Mouse (Mus musculus): ENCODE results near the gene Mcpt8. TPM values are rescaled to one million over a fixed set of nuclear protein-coding genes. Genes with fewer than 3 reads are reported as not detected.
"Not testable (repeated sequence)": the region's sequence is repeated elsewhere in the genome, so short reads cannot be mapped to it uniquely, and the experiment has no call there.

Gene Mcpt8
- not detected in 2 replicates for total RNA-seq (2012; rRNA removed)
- total RNA-seq (2014; rRNA removed), result not detected in 2 replicates
- polyA plus RNA-seq (2012; ENCODE audit: insufficient read length, low read depth), result not detected in 2 replicates

- Histone ChIP-seq H3K9ac (ENCODE audit: insufficient read depth, low read depth) (no peak within 1 kb of the TSS), H3K9me3 (replicated peaks; ENCODE audit: low read length) (no peaks in the 10 kb centered on the region), H3K79me2 (replicated peaks; ENCODE audit: control insufficient read depth, extremely low read depth, insufficient read depth, poor library complexity, severe bottlenecking) (no peaks in the 10 kb centered on the region), H3K27me3 (replicated peaks) (no peaks in the 10 kb centered on the region), H3K36me3 (replicated peaks in 1 of 2; ENCODE audit: control insufficient read depth in 1 of 2, insufficient read depth in 1 of 2, low read length in 1 of 2) (no peaks in the 10 kb centered on the region), H3K27ac (ENCODE audit: insufficient read depth, low read depth) (no peak within 1 kb of the TSS), H3K4me2 (ENCODE audit: insufficient read depth, low read depth, poor library complexity, severe bottlenecking) (no peak within 1 kb of the TSS), H3K4me1 (ENCODE audit: control insufficient read depth in 1 of 2, insufficient read depth in 2 of 2) (no peaks in the 10 kb centered on the region), H3K4me3 (replicated peaks in 1 of 3; ENCODE audit: low read depth in 2 of 3, low read length in 2 of 3, poor library complexity in 1 of 3) (no peak within 1 kb of the TSS)
- in situ Hi-C loops (cut with MboI; ENCODE audit: low pct_ligation_motif_present, low pct_unique_long_range_greater_than_20kb, low sequenced_read_pairs), result no loop called here
- dilution Hi-C loops (cut with MboI; ENCODE audit: extremely low pct_ligation_motif_present, extremely low pct_unique_long_range_greater_than_20kb, low sequenced_read_pairs), result no loop called here
- no peak for TF ChIP-seq JUN (IDR thresholded peaks at IDR 0.05; ENCODE audit: insufficient read depth, low read depth, low read length)
- no peak for TF ChIP-seq CHD2 (IDR thresholded peaks at IDR 0.05; ENCODE audit: low read length)
- TF ChIP-seq ZNF384 (IDR thresholded peaks at IDR 0.05; ENCODE audit: low read depth, low read length), result no peak
- no peak for TF ChIP-seq E2F4 (IDR thresholded peaks at IDR 0.05; ENCODE audit: insufficient replicate concordance, low read depth, low read length)
- TF ChIP-seq RCOR1 (conservative IDR thresholded peaks at IDR 0.05; ENCODE audit: low read depth, low read length), result no peak
- TF ChIP-seq KAT2A (IDR thresholded peaks at IDR 0.05; ENCODE audit: insufficient replicate concordance, low read length), result no peak
- no peak for TF ChIP-seq ETS1 (conservative IDR thresholded peaks at IDR 0.05; ENCODE audit: low read depth, low read length)
- no peak for TF ChIP-seq ZMIZ1 (IDR thresholded peaks at IDR 0.05; ENCODE audit: low read depth, low read length)
- TF ChIP-seq MYC (IDR thresholded peaks at IDR 0.05; ENCODE audit: low read depth, low read length), result no peak
- no peak for TF ChIP-seq SIN3A (IDR thresholded peaks at IDR 0.05; ENCODE audit: low read length)
- TF ChIP-seq RAD21 (IDR thresholded peaks at IDR 0.05; ENCODE audit: low read depth, low read length), result no peak
- no peak for TF ChIP-seq MEF2A (IDR thresholded peaks at IDR 0.05; ENCODE audit: borderline replicate concordance, low read depth, low read length)
- no peak for TF ChIP-seq NELFE (IDR thresholded peaks at IDR 0.05; ENCODE audit: low read depth, low read length)
- no peak for DNase-seq (ENCODE audit: extremely low read depth)
These were observed at the start of gene Mcpt8 for GRCm38 (mm10) chr14:56085167-56085566. TSS of gene Mcpt8 (minus strand) at chr14:56085273.

- H3K4me2 ChIP-seq (ENCODE audit: insufficient read depth, low read depth, poor library complexity, severe bottlenecking); H3K79me2 ChIP-seq (replicated peaks; ENCODE audit: control insufficient read depth, extremely low read depth, insufficient read depth, poor library complexity, severe bottlenecking); H3K27ac ChIP-seq (ENCODE audit: insufficient read depth, low read depth); in situ Hi-C loops (cut with MboI; ENCODE audit: low pct_ligation_motif_present, low pct_unique_long_range_greater_than_20kb, low sequenced_read_pairs); H3K9me3 ChIP-seq (replicated peaks; ENCODE audit: low read length); H3K4me3 ChIP-seq (replicated peaks in 1 of 3; ENCODE audit: low read depth in 2 of 3, low read length in 2 of 3, poor library complexity in 1 of 3); H3K36me3 ChIP-seq (replicated peaks in 1 of 2; ENCODE audit: control insufficient read depth in 1 of 2, insufficient read depth in 1 of 2, low read length in 1 of 2); H3K27me3 ChIP-seq (replicated peaks); DNase-seq (ENCODE audit: extremely low read depth); dilution Hi-C loops (cut with MboI; ENCODE audit: extremely low pct_ligation_motif_present, extremely low pct_unique_long_range_greater_than_20kb, low sequenced_read_pairs); H3K9ac ChIP-seq (ENCODE audit: insufficient read depth, low read depth); H3K4me1 ChIP-seq (ENCODE audit: control insufficient read depth in 1 of 2, insufficient read depth in 2 of 2): not testable (repeated sequence)
These were observed 48.6 kb upstream of the Mcpt8 start for GRCm38 (mm10) chr14:56133675-56134074.

- H3K4me1 ChIP-seq (ENCODE audit: control insufficient read depth in 1 of 2, insufficient read depth in 2 of 2); H3K9me3 ChIP-seq (replicated peaks; ENCODE audit: low read length); H3K27ac ChIP-seq (ENCODE audit: insufficient read depth, low read depth); in situ Hi-C loops (cut with MboI; ENCODE audit: low pct_ligation_motif_present, low pct_unique_long_range_greater_than_20kb, low sequenced_read_pairs); H3K36me3 ChIP-seq (replicated peaks in 1 of 2; ENCODE audit: control insufficient read depth in 1 of 2, insufficient read depth in 1 of 2, low read length in 1 of 2); H3K79me2 ChIP-seq (replicated peaks; ENCODE audit: control insufficient read depth, extremely low read depth, insufficient read depth, poor library complexity, severe bottlenecking); H3K9ac ChIP-seq (ENCODE audit: insufficient read depth, low read depth); H3K4me3 ChIP-seq (replicated peaks in 1 of 3; ENCODE audit: low read depth in 2 of 3, low read length in 2 of 3, poor library complexity in 1 of 3); H3K27me3 ChIP-seq (replicated peaks); DNase-seq (ENCODE audit: extremely low read depth); dilution Hi-C loops (cut with MboI; ENCODE audit: extremely low pct_ligation_motif_present, extremely low pct_unique_long_range_greater_than_20kb, low sequenced_read_pairs); H3K4me2 ChIP-seq (ENCODE audit: insufficient read depth, low read depth, poor library complexity, severe bottlenecking): not testable (repeated sequence)
These were observed 47.4 kb upstream of the Mcpt8 start, which contains the start of gene Gzmd for GRCm38 (mm10) chr14:56132508-56132907. TSS of gene Gzmd (minus strand) at chr14:56132608.
